Mouse (Mus musculus) layer of hippocampus, adult 8-10 months (tissue): ENCODE measurements around the gene Zdhhc14. TPM values are rescaled to one million over a fixed set of nuclear protein-coding genes. Genes with fewer than 3 reads are reported as not detected.

Source experiments
- DNase-seq, 2 experiments: peaks; one replicate each; pipeline ENCODE4 v3.0.0; 2022; ENCODE audit warnings: low spot score in 2 of 2
- total RNA-seq, 4 experiments: library from RNA; stranded (reverse); gene quantifications; 2 replicates each; pipeline ENCODE4 v1.2.4; 2022

Zdhhc14 gene
- total RNA-seq, 4 experiments from 2014 or later: 34.6 to 44.3 (median 41.9) TPM

DNA sequence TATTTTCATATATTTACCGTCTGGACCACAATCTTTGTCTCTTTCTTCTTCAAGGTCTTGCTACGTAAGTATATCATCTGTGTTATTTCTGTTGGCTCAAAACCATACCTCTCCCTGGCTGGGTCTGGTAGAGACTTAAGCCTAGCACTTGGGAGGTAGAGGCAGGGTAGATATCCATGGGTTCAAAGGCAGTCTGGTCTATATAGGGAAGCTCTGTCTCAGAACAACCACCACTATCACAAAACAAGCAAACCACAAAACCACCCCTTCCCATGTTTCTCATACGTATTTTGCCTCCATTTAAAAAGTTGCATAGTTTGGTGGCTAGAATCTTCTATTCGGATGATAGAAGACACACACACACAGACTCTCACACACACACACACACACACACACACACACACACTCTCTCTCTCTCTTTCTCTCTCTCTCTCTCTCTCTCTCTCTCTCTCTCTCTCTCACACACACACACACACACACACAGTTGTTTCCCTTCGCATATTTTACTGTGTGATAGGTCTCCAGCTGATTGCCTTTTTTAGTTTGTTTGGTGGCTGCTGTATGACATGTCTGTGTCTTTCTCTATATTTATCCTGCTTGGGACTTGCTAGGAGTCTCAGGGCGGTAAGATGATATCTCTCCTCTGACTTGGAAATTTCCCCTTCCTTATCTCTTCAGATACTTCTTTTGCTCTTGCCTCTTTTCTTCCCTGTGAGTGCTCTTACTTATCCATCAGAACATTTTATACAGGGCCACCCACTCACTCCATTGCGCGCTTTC, 11.8 kb downstream of the Zdhhc14 start:
- DNase-seq: no peak

DNA sequence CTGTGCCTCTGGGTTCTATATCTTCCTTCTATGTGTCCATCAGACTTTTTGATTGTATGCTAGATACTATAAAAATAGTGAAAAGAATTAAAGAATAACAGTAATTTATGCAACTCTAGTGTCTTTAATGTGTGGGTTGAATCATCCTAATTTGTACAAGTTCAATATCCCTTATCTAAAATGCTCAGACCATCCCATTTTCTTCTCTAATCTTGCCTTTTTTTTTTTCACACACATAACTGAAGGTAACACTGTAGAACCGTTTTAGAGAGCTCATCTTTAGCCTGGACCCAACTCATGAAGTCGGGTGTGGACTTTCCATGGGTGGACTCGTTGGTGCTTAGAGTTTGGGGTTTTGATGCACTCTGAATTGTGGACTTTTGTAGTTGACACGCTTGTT, 12.6 kb downstream of the Zdhhc14 start:
- DNase-seq: no peak

DNA sequence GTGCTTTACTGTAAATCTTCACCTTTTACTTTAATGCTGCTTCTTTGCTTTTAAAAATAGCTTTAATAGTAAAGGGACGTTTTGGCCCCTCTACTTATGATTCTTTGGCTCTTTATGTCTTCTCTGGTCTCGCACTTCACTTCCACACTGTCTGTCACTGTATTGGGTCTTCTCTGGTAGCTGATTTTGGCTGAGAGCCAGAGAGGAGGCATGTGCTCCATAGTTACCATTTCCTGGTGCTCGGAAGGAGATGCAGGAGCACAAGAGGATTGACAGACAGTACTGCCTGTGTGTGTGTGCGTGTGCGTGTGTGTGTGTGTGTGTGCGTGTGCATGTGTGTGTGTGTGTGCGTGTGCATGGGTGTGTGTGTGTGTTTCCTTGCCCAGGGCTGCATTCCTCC, 14.2 kb downstream of the Zdhhc14 start:
- no peak for DNase-seq

DNA sequence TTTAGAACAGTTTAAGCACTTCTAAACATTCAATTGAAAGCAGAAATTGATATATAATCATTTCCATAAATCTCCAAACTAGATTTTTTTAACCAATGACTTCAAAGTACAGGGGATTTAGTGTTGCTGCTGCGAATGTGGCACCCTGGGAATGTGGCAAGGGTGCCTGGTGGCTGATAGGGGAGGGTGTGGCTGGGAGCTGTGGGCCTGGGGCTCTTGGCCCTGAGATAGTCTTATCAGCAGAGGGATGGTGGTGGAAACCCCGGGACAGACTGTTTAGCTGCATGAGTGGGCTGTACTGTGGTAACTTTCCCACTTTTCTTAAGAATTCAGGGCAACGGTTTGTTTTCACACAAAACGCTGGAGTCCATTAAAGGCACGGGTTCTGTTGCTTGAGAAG, 14.6 kb downstream of the Zdhhc14 start:
- DNase-seq: no peak

DNA sequence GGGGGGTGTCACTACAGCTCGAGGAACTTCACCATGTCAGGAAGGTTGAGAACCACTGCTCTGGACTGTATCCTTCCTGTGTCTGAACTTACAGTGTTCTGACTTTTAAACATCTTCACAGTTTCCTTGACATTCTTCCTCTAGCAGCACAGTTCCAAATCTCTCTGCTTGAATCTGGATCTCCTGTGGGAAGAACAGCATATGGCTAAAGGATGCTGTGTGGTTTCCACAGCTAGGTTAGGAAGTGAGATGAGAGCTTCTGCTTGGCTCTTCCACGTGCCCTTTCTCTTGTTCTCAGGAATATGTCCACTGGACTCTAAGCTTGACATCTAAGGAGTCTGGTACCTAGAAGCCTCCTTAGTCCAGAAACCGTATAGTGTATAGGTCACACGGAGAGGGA, 15.7 kb downstream of the Zdhhc14 start:
- DNase-seq: no peak

DNA sequence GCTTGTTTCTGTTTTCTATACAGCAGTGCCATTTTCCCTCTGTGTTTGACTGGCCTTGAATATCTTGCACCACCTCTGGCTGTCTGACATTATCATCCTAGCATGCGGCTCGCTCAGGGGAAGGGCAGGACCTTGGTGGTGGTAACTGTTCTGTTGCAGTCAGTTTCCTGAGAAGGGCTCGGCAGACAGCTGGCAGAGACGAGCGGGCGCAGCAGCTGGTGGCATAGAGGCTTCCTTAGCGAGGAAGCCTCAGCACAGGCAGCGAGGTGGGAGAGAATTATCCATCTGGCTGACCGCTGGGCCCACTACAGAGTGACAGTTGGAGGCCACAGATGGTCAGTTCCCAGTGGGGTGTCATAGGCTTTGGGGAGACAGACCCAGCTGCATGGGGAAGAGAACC, 18.2 kb downstream of the Zdhhc14 start:
- DNase-seq: no peak

DNA sequence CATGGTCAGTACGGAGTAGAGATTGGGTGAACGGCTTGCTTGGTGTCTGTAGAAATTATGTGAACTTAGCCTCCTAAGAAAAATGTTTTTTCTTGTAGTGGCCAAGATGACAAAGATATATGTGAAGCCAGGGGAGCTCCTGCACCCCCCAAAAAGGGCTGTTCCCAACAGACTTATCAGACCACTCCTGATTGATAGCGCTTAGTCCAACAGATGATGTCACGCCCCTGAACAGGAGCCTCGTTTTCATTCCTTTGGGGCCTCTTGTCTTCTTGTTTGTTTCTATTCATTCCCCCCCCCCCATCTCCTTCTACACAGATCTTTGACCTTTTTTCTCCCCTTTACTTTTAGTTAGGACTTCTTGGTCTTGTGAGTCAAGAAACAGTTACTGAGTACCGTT, 19.4 kb downstream of the Zdhhc14 start:
- no peak for DNase-seq

DNA sequence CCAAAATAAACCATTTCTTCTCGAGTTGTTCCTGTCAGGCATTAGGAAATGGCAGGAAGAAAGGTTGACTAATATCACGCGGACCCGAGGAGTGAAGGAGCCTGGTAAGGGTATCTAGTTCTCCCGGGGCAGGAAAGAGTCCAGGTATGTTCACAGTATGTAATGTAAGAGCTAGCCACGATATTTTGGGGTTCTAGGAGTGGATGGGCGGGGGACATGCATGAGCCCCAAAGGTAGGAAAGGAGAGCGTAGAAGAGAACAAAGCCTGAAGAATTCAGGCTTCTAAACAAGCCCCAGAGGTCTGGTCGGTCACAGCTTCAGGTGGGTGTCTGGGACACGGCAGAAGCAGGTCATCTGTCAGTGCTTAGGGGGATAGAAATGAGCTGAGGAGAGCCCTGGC, 27.1 kb downstream of the Zdhhc14 start:
- DNase-seq: no peak

DNA sequence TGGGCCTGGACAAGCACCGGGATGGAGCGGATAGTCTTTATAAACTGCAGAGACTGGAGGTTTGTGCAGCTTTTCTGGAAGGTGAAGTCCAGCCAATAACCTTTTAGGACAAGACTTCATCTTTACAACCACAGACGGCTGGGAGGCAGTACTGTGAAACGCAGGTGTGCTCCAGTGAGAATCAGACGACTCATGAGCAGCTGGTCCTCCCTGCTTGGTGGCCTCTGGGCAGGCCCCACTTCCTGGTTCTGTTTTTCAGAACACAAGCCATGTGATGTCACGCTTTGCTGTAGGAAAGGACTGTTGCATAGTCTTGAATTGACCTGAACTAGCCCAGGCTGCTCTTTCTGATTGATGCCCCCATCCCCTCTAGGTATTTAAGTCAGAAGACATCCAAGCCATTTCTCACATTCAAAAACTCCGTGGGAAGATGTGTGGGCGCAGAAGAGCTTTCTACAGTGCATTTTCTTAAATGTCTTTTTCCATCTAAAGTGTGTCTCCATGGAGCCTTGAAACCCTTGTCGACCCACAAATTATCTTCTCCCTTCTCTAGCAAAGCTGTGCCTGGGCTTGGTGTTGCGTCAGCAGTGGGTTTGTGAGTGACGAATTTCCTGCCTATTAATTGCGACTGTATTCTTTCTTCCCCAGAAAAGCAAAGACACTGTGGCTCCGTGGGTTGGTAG, 27.7 kb downstream of the Zdhhc14 start:
- no peak for DNase-seq

DNA sequence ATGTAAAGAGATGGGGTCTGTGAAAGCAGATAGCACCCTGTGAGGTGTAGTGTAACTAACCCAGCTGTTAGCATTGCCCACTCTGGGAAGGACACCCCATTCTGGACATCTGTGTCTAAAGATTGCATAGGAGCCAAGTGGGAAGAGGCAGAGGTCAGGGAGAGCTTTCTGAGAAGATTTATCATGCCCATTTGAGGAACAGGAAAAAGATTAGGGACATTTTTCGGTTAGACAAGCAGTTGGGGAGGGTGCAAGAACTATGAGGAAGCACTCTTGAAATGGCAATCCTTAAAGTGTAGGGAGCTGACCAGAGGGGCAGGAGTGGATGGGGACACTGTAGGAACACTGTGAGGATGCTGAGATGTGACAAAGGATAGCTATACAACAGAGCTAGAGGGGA, 29.2 kb downstream of the Zdhhc14 start:
- no peak for DNase-seq

DNA sequence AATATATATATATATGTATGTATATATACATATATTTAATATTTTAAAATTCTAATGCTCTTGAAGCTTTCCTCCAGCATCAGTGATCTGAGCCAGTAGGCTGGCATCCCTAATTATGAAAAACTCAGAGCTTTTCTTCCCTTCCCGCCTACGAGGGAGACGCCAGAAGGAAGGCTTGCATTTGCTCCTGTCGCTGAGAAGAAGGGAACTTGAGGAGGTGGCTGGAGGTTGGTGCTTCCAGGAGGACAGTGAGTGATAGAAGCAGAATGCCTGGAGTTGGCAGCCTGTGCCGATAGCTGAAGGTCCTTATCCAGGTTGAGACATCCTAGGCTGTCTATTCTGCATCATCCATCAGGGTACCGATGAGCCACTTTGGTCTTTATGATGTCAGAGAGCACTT, 37.2 kb downstream of the Zdhhc14 start:
- DNase-seq: peak; percentile 58 to 62

DNA sequence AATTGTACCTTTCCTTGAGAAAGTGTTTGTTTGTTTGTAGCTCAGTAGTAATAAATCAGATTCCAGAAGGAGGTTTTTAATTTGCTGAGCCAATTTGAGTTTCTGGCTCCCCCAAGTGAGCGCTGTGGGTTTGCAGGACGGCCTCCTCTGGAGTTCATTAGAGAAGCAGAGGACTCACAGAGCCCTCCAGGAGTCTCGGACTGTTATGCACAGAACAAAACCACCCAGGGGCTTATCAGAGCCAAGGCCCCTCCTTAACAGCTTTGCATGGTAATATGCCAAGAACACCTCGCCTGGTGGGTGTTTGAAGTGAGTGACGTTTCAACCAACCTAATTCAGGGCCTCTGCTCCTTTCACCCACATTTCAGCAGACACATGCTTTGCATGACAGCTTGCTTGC, 40.5 kb downstream of the Zdhhc14 start:
- no peak for DNase-seq

DNA sequence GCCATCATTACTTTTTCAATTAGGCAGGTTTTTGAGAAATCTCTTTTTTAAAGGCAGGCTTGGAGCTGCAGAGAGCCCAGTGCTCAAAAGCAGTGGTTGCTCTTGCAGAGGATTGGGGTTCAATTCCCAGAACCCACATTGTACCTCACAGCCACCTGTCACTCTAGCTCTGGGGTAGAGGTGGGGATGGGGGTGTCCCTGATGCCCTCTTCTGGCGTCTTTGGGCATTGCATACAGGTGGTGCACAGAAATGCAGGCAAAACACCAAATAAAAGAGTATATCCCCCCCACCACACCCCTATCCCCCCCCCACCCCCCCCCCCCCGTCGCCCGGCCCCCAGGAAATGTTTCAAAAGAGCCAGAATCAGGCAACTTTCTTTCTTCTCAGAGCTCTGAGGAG, 43.0 kb downstream of the Zdhhc14 start:
- DNase-seq: no peak

DNA sequence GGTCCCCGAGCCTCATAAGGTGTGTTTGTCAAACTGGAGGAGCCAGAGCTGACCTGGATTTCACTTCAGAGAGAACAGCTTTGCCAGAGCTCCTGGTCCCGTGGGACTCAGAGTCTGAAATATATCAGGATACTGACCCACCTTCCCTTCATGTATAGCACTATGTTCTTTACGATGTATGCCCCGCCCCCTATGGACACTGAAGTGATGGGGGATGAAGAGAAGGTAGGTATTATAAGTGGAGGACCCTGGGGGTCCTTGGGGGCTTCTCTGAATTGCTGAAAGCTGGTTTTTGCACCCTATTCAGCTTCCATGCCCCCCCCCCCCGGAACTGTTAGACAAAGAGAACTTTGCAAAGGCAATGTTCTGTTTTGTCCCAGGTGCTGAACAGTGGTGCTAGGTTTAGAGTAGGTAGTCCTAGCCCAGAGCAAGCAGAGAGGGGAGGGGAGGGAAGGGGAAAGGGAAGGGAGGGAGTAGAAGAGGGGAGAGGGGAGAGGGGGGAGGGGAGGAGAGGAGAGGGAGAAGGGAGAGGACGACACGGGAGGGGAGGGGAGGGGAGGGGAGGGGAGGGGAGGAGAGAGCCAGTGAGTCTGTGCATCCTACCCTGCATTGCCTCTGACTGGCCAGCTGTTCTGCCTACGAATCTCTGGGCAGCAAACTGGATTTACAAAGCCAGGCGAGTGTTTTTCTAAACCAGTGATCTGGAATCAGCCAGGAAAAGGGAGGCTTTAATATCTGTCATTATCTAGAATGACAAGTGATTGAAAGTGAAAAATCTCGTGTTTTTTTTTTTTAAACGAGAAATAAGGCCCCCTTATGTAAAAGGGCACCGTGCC, 44.1 kb downstream of the Zdhhc14 start:
- no peak for DNase-seq

DNA sequence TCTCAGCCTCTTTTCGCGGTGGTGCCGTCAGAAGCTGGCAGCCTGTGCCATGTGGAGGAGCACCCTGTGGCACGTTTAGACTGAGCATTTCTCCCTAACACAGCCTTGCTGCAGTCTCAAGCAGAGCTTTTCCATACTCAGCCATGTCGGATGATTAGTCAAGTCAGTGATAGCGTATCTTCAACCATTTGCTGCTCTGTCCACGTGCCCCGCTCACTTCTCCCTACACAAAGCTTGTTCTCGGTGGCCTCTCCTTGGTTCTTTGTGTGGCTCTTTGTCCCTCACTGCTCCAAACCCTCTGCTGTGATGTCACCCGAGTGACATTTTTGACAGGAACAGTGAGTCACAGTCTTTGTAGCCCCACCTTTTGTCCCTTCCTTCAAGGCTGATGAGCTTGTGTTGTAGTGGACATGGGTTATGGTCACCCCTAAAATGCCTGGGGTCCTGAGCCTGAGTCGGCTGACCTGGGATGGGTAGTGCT, 44.8 kb downstream of the Zdhhc14 start:
- no peak for DNase-seq

DNA sequence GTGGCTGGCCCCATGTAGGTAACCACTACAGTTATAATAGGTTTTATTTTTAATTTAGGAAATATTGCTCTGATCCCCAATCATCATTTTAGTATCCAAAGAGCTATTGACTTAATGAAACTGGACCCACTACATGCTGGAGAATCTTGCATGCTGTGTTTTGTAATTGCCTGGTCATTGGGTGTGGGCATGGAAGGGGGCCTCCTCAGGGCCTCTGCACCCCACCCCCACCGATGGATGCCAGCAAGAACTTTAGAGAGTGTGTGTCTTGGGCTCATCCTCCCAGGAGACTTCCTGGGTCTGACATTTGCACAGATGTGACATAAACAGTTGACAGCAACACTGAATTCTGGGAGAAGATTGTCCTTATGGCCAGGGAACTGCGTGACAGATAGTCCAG, 49.8 kb downstream of the Zdhhc14 start:
- no peak for DNase-seq

DNA sequence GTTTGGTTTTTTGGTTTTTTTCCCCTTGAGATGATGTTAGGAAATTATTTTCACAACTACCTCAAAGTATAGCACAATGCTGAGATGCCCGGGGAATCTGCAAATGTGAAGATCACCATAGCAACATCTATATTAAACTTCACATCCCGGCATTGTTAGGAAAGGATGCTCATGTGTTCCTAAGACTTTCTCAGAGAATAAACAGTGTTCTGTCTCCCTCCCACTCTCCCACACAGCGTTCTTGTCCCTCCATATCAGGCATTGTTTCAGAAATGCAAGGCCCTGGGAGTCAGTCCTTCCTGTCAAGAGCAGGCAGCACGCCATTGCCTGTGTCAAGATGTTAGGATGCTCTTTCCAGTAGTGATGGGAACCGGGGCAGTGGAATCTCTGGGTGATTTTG, 51.7 kb downstream of the Zdhhc14 start:
- DNase-seq: no peak

DNA sequence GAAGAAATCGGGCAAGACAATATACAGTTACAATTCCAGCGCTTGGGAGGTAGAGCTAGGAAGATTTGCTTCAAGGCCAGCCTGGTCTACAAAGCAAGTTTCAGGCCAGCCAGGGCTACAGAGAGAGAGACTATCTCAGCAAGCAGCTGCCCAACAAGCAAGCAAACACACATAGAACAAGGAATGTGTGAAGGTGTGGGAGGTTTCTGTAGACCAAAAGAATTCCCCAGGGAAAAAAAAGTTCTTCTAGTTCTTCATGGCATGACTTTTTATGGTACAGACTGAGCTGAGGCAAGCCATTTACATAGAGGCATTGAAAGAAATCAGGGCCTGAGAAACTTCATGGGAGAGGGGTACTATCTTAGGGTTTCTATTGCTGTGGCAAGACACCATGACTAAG, 52.7 kb downstream of the Zdhhc14 start:
- no peak for DNase-seq

DNA sequence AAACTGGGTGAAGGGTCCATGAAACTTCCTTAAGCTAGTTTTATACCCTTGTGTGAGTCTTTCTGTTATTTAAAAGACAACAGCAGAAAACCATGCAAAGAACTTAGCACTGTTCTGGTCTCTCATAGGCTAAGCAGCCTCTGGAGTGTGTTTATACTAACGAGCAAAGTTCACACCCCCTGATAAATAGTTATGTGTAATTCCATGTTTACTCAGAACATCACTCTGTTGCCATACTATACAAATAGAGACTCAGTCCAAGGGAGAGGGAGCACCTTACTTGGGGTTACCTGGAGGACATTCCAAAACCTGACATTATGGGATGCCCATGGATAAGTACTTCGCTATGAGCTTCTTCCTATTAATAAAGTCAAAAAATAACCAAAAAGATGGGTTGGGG, 56.2 kb downstream of the Zdhhc14 start:
- DNase-seq: no peak

DNA sequence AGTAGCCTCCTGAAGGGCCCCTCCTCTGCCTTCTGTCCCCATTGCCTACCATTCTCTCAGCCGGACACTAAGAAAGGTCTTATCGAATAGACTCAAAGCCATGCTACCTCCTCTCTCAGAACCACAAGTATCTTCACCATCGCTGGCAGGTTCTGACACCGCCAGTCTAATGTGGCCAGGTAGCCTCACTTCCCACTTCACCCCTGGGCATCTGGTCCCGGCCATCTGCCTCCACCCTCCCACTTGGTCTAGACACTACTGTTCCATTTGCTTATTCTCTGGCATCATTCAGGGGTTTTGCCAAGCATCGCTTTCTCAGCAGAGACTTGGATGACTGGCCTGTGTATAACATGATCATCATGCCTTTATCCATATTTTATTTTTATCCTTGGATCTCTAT, 57.1 kb downstream of the Zdhhc14 start:
- no peak for DNase-seq

DNA sequence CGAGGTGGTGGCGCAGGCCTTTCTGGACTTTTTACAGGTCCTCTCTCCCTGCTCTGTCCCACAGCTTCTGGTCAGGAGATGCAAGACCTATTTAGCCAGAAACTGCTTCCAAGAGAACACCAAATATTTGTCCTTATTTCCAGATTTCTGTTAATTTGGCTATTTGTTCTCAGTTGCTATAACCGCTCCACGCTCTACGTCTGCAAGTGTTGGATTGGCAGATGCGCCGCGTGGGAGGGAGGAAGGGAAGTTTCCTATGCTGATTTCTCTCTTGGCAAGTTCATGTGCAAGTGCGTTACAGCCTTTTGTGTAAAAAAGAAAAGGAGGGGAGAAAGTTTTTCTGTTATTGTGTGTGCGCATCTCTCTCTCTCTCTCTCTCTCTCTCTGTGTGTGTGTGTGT, 58.1 kb downstream of the Zdhhc14 start:
- DNase-seq: peak; percentile 62 to 80

DNA sequence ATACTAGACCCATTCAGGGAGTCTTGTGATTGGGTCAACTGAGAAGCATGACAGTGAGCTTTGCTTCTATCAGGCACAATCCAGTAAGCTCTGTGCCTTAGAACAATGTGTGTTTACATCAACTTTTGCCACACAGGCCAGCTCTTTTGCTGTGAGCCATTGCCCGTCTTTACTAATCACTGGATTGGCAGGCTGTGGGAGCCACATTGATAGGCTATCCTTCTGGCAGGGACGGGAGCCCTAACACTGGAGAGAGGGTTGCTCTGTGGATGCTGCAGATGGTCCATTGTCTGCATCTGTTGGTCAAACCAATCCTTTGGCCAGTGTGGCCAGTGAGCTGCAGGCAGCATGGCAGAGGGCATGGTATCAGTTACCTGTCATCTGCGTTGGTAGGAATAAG, 58.8 kb downstream of the Zdhhc14 start:
- peak; percentile 29 to 54 for DNase-seq
